Mouse (Mus musculus) cerebellum, postnatal 25 days (tissue): ENCODE measurements at regions not wholly inside any gene's neighbourhood (a gene's known extent, or its start where the extent isn't known, plus 50 kb on each side); places are given as distances from the start of the nearest gene placed in this dataset.

Experiments used
- DNase-seq, 2 experiments: peaks; one replicate each; pipeline ENCODE4 v3.0.0; 2021; ENCODE audit warnings: mixed read lengths in 2 of 2

DNA sequence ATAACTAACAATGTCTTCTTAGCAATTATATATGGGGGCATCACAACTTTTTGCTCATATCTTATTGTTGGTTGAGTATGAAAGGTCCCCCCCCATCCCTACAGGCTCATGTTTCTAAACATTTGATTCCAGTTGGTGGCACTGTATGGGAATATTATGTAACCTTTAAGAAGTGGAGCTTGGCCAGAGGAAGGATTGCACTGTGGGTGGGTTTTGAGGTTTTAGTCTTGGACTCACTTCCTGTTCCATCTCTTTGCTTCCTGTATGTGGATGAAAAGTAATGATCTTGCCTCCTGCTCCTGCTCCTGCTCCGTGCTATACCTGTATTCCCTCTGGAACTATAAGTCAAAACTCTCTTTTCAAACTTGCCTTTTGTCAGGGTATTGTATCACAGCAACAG, 778.2 kb upstream of the Lrrc6 start:
- DNase-seq = no peak

DNA sequence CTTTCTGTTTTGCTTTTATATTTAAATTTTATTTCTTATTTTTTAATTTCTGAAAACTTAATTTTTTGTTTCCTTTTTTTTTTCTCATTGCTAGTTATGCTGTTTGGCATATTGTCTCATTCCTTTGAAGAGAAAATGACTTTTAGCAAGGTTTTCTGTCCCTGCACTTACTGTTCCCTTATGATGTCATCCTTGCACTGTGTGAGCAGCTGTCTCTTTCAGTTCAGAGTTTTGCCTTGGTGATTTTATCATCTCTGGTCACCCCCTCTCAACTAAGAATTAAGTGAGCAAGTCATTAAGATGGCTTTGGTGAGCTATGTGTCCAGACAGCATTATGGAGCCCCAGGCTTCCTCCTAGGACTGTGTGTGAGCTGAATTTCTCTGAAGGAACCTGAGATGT, 774.3 kb upstream of the Lrrc6 start:
- DNase-seq = no peak

DNA sequence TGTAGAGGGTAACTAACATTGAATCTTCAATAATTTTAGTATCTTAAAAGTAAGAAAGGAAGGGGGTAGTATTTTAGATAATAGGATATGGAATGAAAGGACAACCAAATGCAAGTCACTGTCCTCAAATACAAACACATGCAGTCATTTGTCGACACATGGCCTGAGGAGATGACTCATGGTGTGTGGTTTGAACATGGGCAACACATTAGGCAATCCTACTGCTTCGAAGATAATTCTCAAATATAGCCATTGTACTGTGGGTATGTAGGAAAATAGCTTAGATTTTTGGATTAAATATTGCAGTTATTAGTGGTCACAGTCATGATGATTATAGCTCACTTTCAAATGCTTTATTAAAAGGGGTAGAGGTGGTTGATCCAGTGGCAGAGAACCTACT, 771.7 kb upstream of the Lrrc6 start:
- no peak for DNase-seq

DNA sequence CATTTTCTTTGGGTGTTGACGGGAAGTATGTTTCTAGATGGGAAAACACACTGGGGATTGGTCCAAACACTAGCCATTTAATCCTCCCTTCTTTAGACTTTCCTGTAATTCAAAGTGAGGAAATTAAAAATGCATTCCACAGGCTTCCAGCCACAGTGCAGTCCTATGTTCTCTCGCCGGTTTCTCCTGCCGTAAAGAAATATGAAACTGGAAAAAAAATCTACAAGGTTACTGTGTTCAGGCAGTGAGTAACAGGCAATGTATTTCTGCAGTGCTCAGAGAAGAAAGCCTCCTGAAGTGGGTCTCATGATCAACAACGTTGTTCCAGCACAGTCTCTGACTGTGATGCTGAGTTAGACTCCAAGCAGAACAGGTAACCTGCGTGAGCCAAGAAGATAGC, 763.0 kb upstream of the Lrrc6 start:
- DNase-seq = no peak

DNA sequence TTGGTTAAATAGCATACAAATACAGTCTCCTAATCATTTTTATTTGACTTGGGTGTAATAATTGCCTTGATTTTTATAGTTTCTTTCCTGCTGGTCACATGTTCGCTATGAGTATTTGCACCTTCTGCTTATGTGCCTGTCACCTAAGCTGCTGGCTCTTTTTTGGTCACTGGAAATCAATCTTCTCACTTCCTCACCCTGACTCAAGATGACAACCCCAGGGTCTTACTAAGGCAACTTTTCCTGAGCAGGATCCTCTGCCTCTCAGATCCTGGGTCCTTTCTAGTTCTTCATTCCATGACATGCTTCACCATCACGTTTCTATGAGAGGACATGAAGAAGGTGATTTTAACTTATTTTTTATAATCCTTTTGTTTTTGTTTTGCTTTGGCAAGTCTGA, 762.6 kb upstream of the Lrrc6 start:
- no peak for DNase-seq

DNA sequence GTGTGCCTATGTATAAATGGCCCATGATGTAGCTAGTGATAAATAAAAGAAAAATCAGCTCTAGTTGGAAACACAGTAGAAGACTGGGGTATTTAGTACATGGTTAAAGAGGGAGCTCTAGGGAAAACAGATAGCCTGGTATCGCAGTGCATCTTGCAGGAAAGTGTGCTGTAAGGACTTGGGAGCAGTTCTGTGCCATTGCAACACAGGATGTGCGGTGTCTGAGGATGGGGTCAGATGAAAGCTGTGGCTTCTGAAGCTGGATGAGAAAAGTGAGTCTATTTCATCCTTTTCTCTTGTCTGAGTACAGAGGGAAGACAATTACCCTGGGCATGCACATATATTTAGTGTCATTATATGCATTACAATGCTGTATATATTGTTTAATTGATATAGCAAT, 761.6 kb upstream of the Lrrc6 start:
- no peak for DNase-seq

DNA sequence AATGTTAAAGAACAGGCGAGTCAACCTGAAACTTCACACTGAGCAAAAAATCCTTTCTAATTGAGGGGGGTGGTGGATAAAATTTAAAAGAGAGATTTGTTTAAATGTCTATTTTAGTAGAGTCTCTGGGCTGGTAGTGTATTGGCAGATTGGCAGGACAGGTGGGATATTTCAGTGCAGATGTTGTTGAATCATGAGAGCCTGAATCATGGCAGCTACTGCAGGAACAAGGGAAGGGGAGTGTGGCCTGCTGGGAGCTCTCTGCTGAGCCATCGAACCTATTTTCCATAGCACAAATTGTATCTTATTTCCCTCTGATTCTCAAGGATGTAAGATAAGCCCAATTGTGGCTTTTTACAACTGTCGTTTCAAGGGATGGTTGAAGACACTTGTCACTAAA, 760.0 kb upstream of the Lrrc6 start:
- DNase-seq = no peak

DNA sequence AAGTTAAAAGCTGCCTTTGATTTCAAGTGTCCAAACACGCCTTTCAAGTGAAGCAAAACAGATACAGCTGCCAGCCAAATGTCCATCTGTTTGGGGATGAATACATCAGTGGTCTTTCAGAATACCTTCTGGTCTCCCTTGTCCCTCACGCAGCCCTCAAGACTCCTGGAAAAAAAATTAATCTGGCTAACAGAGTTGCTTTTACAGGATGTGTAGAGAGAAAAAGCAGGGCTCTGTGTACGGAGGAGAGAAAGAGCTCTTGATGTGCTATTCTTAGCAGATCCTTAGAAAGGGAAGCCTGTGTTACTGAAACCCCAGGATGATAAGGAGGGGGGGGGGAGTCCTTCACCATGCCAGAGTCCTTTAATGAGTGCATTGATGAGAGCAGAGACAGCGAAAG, 748.4 kb upstream of the Lrrc6 start:
- DNase-seq = no peak

DNA sequence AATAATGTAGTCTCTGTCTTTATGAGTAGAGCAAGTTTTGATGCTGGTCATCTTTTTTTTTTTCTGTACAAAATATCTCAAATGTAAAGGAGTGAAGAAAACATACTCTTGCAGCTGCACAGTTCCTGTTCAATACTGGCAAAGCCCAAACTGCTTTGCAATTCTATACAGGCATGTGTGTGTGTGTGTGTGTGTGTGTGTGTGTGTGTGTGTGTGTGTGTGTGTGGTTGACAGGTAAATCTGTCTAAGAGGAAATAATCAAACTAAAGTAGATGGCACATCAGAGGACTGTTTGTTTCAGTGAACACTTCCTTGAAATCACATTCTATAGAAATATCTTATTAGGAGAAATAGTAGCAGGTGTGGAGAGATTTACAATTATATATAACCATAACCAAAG, 747.8 kb upstream of the Lrrc6 start:
- DNase-seq = no peak

DNA sequence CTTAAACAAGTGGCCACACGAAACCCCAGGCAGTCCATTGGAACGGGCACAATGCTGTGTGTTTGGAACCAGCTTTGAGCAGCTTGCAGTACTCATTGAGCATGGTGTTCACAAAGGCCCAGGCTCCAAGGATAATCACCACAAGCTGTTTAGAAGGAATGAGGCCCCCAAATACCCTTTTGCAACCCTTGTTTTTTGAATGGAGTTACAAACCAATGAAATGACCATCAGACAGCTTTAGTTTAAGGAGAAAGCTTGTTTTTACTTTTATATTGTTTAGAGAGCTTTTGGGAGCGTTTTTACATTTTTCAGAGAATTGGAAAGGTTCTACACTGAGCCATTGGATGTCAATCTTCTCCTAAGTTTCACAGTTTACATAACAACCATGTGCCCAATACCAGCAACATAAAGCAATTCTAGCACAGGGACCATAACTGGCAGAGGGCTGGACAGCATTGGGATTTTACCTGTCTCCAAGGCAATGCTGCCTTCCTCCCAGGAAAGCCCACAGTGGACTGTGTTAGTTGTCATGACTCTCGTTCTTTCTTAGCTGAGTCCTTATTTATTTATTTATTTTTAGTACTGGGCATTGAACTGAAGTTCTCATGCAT, 745.1 kb upstream of the Lrrc6 start:
- no peak for DNase-seq

DNA sequence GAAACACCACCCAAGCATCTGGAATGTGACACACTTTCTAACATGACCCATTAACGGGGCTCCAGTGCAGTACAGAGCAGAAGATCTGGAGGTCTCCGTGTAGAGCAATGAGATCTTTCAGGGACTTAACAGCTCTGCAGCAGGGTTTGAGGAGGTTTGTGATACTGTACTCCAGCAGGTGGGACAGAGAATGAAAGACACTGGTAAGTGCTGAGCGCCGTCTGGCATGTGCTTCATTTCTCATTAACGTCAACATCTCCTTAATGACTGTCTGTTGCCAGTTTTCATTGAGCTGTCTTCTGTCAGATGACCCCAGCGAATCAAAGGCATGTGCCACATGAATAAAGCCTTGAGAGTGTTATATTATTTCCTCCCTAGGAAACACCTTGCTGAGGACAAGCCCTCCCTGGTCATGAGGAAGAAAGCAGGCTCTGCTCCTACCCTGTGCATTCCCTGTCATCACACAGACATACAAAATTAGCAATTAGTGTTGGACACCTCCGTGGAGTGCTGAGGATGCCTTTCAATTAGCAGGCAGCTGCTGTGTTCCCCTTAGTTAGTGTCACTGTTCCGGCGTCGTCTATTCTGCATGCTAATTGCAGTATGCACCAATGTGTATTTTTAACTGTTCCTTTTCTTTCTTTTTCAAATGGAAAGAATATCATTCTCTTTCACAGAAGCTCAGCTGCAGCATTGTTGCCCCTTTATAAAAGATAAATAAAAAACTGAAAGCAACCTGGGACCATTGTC, 744.4 kb upstream of the Lrrc6 start:
- DNase-seq = no peak

DNA sequence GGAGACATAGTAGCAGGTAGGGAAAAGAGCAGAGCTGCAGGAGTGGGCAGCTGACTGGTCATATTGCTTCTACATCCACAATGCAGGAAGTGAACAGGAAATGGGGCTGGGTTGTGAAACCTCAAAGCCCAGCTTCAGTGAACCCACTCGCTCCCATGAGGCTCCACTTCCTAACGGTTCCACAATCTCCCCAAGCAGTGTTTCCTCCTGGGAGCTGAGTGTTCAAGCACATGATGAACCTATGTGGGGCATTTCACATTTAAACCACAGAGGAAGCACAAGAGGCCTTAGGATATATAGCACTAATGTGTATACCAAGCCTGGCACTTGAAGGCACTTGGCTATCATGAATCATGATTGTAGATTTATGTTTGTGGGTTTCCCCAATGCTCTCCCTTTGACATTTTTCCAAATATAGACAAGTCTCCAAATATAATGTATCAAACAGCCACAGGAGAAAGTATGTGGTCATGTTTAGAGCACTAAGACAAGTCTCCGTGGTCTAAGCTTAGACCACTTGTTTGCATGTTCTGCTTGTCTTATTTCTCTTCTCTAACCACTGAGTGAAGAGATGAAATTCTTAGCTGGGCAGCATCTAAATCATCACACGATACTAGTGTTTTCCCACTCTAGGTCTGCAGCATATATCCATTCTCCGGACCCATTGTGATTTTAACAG, 734.5 kb upstream of the Lrrc6 start:
- DNase-seq = no peak

DNA sequence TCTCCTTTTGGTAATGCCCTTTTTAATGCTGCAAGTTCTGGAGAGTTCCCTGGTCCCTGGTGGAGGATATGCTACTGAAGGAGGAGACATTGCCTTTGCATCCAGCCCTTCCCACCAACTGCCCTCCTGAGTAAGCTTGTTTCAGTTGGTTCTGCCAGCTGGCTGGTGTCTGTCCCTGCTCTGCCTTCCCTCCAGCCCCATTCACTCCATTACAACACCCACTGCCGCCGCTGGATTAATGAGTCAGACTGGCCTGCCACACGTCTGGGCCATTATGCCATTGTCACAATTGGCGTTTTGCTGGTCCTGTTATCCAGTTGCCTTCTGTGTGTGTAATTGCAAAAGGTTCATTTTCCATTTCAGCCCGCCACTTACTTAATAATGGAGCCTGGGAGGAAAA, 728.6 kb upstream of the Lrrc6 start:
- DNase-seq = no peak

DNA sequence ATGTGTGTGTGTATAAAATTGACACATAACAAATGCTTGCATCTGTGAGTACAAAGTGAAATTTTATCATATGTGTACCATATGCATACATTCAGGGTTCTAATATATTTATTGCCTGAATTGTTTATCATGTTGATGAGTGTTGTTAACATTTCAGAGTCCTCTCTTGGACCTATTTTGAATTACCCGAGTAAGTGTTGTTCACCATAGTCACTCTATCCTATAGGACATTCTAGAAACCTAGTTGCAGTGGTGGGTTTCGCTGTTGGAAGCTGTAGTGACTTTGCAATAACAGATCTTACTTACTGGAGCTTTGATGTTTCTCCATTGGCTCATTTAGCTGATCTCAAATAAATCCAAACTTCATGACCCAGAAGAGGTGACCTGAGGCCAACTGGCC, 727.9 kb upstream of the Lrrc6 start:
- DNase-seq = no peak

DNA sequence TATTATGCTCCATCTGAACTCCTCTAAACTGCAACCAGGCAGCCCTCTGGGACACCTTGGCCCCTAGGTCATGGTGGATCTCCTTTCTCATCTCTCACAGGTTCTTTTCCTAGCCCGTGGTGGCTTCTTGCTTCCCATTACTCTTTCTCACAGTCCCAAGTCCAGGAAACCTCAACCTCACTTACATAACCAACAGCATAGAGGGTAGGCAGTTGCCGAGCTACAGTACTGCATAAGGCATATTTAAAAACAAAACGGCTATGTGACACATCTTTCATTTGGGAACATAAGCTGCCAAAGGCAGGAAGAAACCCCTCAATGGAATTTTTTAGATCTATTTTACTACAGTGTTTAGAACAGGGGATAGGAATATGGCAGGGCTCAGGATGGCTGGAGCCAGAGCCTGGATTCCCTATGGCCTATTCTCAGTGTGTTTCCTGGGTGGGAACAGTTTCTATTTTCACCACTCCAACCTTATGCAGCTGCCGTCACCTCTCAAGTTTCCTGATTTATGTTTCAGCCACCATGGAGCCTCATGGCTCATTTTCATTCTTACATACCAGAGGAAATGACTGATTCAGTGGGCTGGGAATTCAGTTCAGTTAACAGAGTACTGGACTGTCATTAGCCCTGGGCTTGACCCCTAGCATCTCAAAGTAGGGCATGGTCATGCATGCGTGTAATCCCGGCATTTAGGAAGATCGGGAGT, 726.9 kb upstream of the Lrrc6 start:
- no peak for DNase-seq

DNA sequence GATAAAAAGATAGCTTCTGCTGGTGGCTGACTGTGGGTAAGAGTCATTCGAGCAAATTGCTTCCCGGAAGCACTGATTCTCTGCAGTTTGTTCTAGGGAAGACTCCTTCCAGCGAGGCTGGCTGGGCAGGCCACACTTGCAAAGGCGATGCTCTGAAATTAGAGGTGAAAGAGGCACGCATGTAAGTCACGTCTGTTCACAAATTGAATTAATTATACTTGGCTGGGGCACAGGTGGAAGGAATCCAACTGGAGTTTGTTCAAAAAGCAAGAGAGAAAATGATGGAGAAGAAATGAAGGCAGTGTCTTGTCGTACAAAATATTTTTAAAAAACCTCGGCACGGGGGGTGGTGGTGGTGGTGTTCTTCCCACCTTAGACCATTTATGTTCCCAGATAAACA, 726.2 kb upstream of the Lrrc6 start:
- no peak for DNase-seq
